Mouse (Mus musculus): ENCODE measurements around the gene Simc1. TPM values are rescaled to one million over a fixed set of nuclear protein-coding genes. Genes with fewer than 3 reads are reported as not detected.
A peak's percentile ranks its signal among the peaks of the same experiment; 100 is the strongest.

Gene Simc1
- polyA plus RNA-seq, 1 experiment from 2014 or later, result 20.2 TPM

DNA sequence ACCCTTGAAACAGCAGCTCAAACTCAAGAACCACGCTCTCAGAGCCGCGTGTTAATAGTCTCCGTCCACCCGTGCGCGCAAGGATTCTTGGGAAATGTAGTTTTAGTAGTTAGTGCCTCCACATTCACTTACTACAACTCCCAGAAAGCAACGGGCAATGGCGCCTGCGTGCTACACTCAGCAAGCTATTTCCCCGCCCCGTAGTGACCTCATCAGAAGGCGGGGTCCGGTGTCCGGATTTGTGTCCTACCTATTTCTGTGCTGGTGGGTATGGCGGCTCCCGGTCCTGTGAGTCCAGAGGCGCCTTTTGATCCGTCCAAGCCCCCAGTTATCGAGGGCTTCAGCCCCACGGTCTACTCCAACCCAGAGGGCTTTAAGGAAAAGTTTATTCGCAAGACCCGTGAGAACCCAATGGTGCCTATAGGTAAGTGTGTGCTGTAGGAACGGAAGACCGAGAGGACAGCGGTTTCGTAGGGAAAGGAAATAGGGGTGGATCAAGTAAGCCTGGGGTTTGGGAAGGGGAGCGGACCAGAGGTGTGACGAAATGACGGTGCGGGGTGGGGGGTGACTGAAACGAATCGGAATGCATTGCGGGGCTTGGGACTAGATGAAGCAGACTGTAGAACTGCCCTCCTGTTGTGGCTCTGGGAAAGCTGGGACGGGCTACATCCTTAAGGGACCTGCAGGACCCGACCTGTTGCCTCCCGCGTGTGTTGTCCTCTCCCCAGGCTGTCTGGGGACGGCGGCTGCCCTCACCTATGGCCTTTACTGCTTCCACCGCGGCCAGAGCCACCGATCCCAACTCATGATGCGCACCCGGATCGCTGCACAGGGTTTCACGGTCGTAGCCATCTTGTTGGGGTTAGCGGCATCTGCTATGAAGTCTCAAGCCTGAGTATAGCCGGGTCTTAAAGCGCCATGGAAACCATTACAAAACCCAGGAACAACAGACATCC lies 86.7 kb downstream of the Simc1 start, which contains the start of the genes Nop16 and Higd2a:
TSS of gene Nop16 (minus strand) at position 95 of the 956 bp plus-strand sequence.
TSS of gene Higd2a (plus strand) at position 212 of the 956 bp plus-strand sequence.
- Histone ChIP-seq H3K4me2 (replicated peaks) (peak within 1 kb of the TSS; percentile 68), H3K4me1 (peaks cover 10% of the 10 kb centered on the region), H3K36me3 (peaks cover 17% of the 10 kb centered on the region), H3K9me3 (no peaks in the 10 kb centered on the region), H3K4me3 (peak within 1 kb of the TSS; percentile 78), H3K9ac (peak within 1 kb of the TSS; percentile 80), H3K27me3 (no peaks in the 10 kb centered on the region), H3K27ac (peak within 1 kb of the TSS; percentile 82)
- WGBS, result under 1% methylated on average over 51 of the region's 51 CpGs
- peak; percentile 95 for ATAC-seq (ENCODE audit: insufficient number of reproducible peaks, insufficient read depth, low FRiP score, low TSS enrichment)

DNA sequence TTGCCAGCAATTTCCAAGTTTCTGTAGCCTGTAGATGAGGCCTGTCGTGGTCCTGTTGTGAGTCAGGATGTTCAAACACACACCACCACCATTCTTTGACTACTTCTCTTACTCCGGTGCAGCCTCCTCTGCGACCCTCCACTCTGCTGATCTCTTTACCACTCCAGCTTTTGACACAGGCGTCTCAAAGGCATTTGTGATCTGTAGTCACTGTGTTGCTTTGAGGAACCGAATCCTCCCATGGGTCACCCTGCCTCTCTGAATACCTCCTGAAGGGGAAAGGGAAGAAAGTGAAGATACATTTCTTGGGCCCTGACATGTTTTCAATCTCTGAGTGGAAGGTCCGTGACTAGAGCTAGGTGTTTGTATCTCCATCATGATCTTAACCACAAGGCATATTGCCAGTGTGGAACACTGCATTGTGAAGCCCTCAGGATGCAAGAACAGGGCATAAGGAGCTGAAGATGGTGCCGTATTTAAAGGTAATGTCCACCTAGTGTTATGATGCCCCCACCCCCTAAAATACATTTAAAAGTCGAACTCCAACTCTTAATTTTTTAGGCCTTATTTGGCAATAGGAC lies 88.3 kb downstream of the Simc1 start:
- peaks cover 7% of the 10 kb centered on the region for H3K36me3 ChIP-seq
- H3K9ac ChIP-seq, result no peak overlapping the region
- H3K9me3 ChIP-seq, result no peaks in the 10 kb centered on the region
- H3K27ac ChIP-seq, result no peak overlapping the region
- WGBS, result 91% methylated on average over 8 of the region's 8 CpGs
- no peaks in the 10 kb centered on the region for H3K27me3 ChIP-seq
- peaks cover 10% of the 10 kb centered on the region for H3K4me1 ChIP-seq
- no peak for ATAC-seq (ENCODE audit: insufficient number of reproducible peaks, insufficient read depth, low FRiP score, low TSS enrichment)
- H3K4me2 ChIP-seq (replicated peaks), result peak overlapping the region; percentile 68
- H3K4me3 ChIP-seq, result no peak overlapping the region

DNA sequence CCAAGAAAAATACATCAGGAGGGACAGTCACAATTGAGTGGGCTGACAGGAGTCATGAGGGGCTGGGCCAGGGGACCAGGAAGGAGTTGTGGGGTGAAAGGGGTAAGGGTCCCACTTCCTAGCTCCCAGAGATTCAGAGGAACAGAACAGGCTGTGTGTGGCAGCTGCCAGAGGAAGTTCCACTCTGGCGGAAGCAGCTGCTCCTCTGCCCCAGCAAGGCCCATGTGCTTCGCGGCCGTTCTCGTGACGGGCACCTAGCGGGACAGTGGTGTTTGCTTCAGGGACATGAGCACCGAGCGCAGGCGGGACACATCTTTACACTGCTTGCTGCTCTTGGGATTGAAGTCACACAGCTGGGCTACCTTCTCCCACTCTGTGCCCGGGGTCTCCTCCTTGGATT lies 90.0 kb downstream of the Simc1 start:
- ATAC-seq (ENCODE audit: insufficient number of reproducible peaks, insufficient read depth, low FRiP score, low TSS enrichment), result no peak
- Histone ChIP-seq H3K27me3 (no peaks in the 10 kb centered on the region), H3K4me2 (replicated peaks) (no peak overlapping the region), H3K36me3 (0 out of 2 replicates have a peak, but pooled peaks cover 5% of the 10 kb centered on the region), H3K9me3 (no peaks in the 10 kb centered on the region), H3K4me3 (no peak overlapping the region), H3K9ac (no peak overlapping the region), H3K4me1 (peaks cover 10% of the 10 kb centered on the region), H3K27ac (no peak overlapping the region)
- WGBS, result 91% methylated on average over 11 of the region's 11 CpGs

DNA sequence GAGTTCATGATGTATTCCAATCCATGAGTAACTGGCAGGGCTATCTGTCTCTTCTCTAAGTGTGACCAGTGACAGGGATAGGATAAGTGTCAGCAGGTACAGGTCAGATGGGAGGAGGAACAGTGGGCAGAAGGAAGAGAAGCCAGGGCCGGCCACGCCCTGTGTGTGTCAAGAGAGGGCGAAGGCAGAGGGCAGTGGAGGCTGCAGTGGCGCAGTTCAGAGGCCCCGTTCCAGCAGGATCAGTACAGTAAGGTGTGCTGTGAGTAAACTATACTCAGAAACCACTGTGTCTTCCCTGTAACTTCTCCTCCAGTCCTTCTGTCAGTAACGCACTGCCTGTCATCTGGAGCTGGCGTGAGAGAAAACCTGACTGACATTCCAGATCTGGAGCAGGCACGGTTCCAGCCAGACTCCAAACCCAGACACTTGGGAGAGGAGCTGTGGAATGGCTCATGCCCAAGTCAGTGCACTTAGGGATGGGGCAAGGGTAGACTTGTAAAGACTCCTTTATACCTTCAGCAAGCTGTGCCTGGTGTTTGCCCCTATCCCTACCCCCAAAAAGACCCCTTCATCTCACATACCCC lies 92.6 kb downstream of the Simc1 start:
- peaks cover 6% of the 10 kb centered on the region for H3K4me1 ChIP-seq
- no peak overlapping the region for H3K4me2 ChIP-seq (replicated peaks)
- H3K9me3 ChIP-seq, result no peaks in the 10 kb centered on the region
- H3K27ac ChIP-seq, result no peak overlapping the region
- no peak for ATAC-seq (ENCODE audit: insufficient number of reproducible peaks, insufficient read depth, low FRiP score, low TSS enrichment)
- 0 out of 2 replicates have a peak, but pooled peaks cover 5% of the 10 kb centered on the region for H3K36me3 ChIP-seq
- no peaks in the 10 kb centered on the region for H3K27me3 ChIP-seq
- WGBS, result 80% methylated on average over 8 of the region's 8 CpGs
- H3K9ac ChIP-seq, result 0 out of 2 replicates have a peak overlapping the region, but pooled peaks have one; percentile 27
- no peak overlapping the region for H3K4me3 ChIP-seq

DNA sequence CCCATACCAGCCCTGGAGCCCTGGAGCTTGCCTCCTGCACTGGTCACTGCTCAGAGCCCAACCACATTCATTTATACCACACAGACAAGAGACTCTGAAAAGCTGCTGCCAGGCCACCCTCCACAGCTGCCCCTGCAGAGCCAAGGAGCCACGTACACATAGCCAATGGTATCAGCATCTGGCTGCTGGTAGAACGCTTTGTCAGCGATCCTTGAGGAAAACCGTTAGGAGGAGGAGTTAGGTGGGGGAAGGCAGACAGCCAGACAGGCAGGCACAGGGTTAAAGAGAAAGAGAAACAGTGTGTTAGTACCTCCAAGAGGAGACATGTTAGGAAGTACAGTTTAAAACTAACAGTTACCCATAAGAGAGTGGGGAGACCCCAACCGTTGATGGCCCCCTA lies 93.3 kb downstream of the Simc1 start:
- Histone ChIP-seq H3K27me3 (no peaks in the 10 kb centered on the region), H3K36me3 (0 out of 2 replicates have a peak, but pooled peaks cover 5% of the 10 kb centered on the region), H3K4me1 (no peaks in the 10 kb centered on the region), H3K9me3 (no peaks in the 10 kb centered on the region), H3K4me2 (replicated peaks) (no peak overlapping the region), H3K4me3 (no peak overlapping the region), H3K9ac (no peak overlapping the region), H3K27ac (no peak overlapping the region)
- no peak for ATAC-seq (ENCODE audit: insufficient number of reproducible peaks, insufficient read depth, low FRiP score, low TSS enrichment)
- 71% methylated on average over 5 of the region's 5 CpGs for WGBS

DNA sequence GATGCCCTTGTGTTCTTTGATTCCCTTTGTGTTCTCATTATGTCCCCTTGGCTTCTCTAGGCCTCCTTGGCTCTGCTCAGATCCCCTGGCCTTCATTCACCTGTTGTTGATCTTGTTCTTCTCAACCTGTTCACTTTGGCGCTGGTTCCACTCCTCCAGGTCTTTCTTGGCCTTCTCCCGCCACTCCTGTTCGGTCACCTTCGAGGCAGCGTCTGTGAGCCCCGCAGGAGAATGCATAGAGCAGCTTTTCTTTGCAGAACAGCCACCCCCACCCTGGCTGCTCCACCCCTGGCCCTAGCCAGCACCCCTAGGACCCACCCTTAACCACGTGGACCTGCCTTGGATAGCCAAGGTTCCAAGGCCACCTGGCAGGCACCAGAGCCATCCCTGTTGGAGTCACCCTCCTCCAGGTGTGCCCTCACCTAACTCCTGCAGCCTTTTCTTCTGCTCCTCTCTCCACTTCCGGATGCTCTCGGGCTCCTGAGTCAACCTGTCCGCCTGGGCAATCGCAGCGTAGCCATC lies 95.1 kb downstream of the Simc1 start:
- Histone ChIP-seq H3K9me3 (no peaks in the 10 kb centered on the region), H3K4me2 (replicated peaks) (no peak overlapping the region), H3K36me3 (0 out of 2 replicates have a peak, but pooled peaks cover 5% of the 10 kb centered on the region), H3K27ac (no peak overlapping the region), H3K9ac (no peak overlapping the region), H3K4me1 (no peaks in the 10 kb centered on the region), H3K4me3 (no peak overlapping the region), H3K27me3 (no peaks in the 10 kb centered on the region)
- ATAC-seq (ENCODE audit: insufficient number of reproducible peaks, insufficient read depth, low FRiP score, low TSS enrichment), result no peak
- WGBS, result 88% methylated on average over 12 of the region's 12 CpGs

Small RNA genes lying within 50 kb of the gene (microRNA-seq; reads per million reads assigned to microRNA genes)
- gene Gm24195, result not detected

Other genes starting within 250 kb of the Simc1 start
- gene Cplx2, start 132.4 kb upstream of the Simc1 start, polyA plus RNA-seq (2016; fragmentation: Nextera tagmentation; extraction: Ambion mirVana), result 8.3 and 8.4 TPM in 2 replicates
- 142 and 149 TPM in 2 replicates for gene Thoc3, start 34.9 kb upstream of the Simc1 start, polyA plus RNA-seq (2016; fragmentation: Nextera tagmentation; extraction: Ambion mirVana)
- gene 4833439L19Rik, start 61.7 kb downstream of the Simc1 start, polyA plus RNA-seq (2016; fragmentation: Nextera tagmentation; extraction: Ambion mirVana), result 168 and 169 TPM in 2 replicates
- gene Arl10, start 71.2 kb downstream of the Simc1 start, polyA plus RNA-seq (2016; fragmentation: Nextera tagmentation; extraction: Ambion mirVana), result 35.9 and 36.8 TPM in 2 replicates
- 84.7 and 85.7 TPM in 2 replicates for gene Nop16, start 86.3 kb downstream of the Simc1 start, polyA plus RNA-seq (2016; fragmentation: Nextera tagmentation; extraction: Ambion mirVana)
- gene Higd2a, start 86.4 kb downstream of the Simc1 start, polyA plus RNA-seq (2016; fragmentation: Nextera tagmentation; extraction: Ambion mirVana), result 170 and 175 TPM in 2 replicates
- gene Cltb, start 107.6 kb downstream of the Simc1 start, polyA plus RNA-seq (2016; fragmentation: Nextera tagmentation; extraction: Ambion mirVana), result 27.5 and 28.0 TPM in 2 replicates
- 86.6 and 92.4 TPM in 2 replicates for gene Faf2, start 118.0 kb downstream of the Simc1 start, polyA plus RNA-seq (2016; fragmentation: Nextera tagmentation; extraction: Ambion mirVana)
- gene Rnf44, start 190.1 kb downstream of the Simc1 start, polyA plus RNA-seq (2016; fragmentation: Nextera tagmentation; extraction: Ambion mirVana), result 58.0 and 65.3 TPM in 2 replicates
- gene Cdhr2, start 197.7 kb downstream of the Simc1 start, polyA plus RNA-seq (2016; fragmentation: Nextera tagmentation; extraction: Ambion mirVana), result 0.05 and 0.06 TPM in 2 replicates
- 2.1 and 4.2 TPM in 2 replicates for gene Gprin1, start 246.1 kb downstream of the Simc1 start, polyA plus RNA-seq (2016; fragmentation: Nextera tagmentation; extraction: Ambion mirVana)

Measured in embryonic facial prominence, embryonic 12.5 days (tissue).